Mouse (Mus musculus): ENCODE results near the gene Shb.

Shb gene

GRCm38 (mm10) chr4:45453271-45453851 is 78.9 kb downstream of the Shb start:
- DNase-seq (ENCODE audit: low read depth, low spot score): no peak

- DNase-seq (ENCODE audit: low read depth, low spot score): no peak
Observed at GRCm38 (mm10) chr4:45452569-45453111, 79.6 kb downstream of the Shb start.

- no peak for DNase-seq (ENCODE audit: low read depth, low spot score)
Observed at GRCm38 (mm10) chr4:45449012-45449411, 83.3 kb downstream of the Shb start.

- no peak for DNase-seq (ENCODE audit: low read depth, low spot score)
Observed at GRCm38 (mm10) chr4:45448481-45448880, 83.8 kb downstream of the Shb start.

GRCm38 (mm10) chr4:45447196-45447595 is 85.1 kb downstream of the Shb start:
- DNase-seq (ENCODE audit: low read depth, low spot score): no peak

- no peak for DNase-seq (ENCODE audit: low read depth, low spot score)
Observed at GRCm38 (mm10) chr4:45445235-45445634, 87.0 kb downstream of the Shb start.

GRCm38 (mm10) chr4:45444813-45445212 is 87.5 kb downstream of the Shb start:
- DNase-seq (ENCODE audit: low read depth, low spot score): no peak

GRCm38 (mm10) chr4:45443652-45444051 is 88.6 kb downstream of the Shb start:
- DNase-seq (ENCODE audit: low read depth, low spot score): no peak

- no peak for DNase-seq (ENCODE audit: low read depth, low spot score)
Observed at GRCm38 (mm10) chr4:45442237-45442636, 90.0 kb downstream of the Shb start.

GRCm38 (mm10) chr4:45441778-45442177 is 90.5 kb downstream of the Shb start:
- no peak for DNase-seq (ENCODE audit: low read depth, low spot score)

- DNase-seq (ENCODE audit: low read depth, low spot score): no peak
Observed at GRCm38 (mm10) chr4:45439281-45439680, 93.0 kb downstream of the Shb start.

GRCm38 (mm10) chr4:45437010-45437409 is 95.3 kb downstream of the Shb start:
- no peak for DNase-seq (ENCODE audit: low read depth, low spot score)

GRCm38 (mm10) chr4:45436383-45436913 is 95.8 kb downstream of the Shb start:
- no peak for DNase-seq (ENCODE audit: low read depth, low spot score)

- no peak for DNase-seq (ENCODE audit: low read depth, low spot score)
Observed at GRCm38 (mm10) chr4:45435899-45436298, 96.4 kb downstream of the Shb start.

- DNase-seq (ENCODE audit: low read depth, low spot score): no peak
Observed at GRCm38 (mm10) chr4:45434681-45435080, 97.6 kb downstream of the Shb start.

GRCm38 (mm10) chr4:45434071-45434470 is 98.2 kb downstream of the Shb start:
- no peak for DNase-seq (ENCODE audit: low read depth, low spot score)

- DNase-seq (ENCODE audit: low read depth, low spot score): no peak
Observed at GRCm38 (mm10) chr4:45431806-45432205, 100.5 kb downstream of the Shb start.

GRCm38 (mm10) chr4:45431316-45431715 is 101.0 kb downstream of the Shb start:
- DNase-seq (ENCODE audit: low read depth, low spot score): no peak

GRCm38 (mm10) chr4:45429451-45429850 is 102.8 kb downstream of the Shb start:
- no peak for DNase-seq (ENCODE audit: low read depth, low spot score)

GRCm38 (mm10) chr4:45426724-45427457 is 105.4 kb downstream of the Shb start:
- no peak for DNase-seq (ENCODE audit: low read depth, low spot score)

- no peak for DNase-seq (ENCODE audit: low read depth, low spot score)
Observed at GRCm38 (mm10) chr4:45423406-45423805, 108.9 kb downstream of the Shb start.

- DNase-seq (ENCODE audit: low read depth, low spot score): no peak
Observed at GRCm38 (mm10) chr4:45422640-45423039, 109.6 kb downstream of the Shb start.
